ENCODE assay signal across 28 mouse cellular contexts in genomic region chr8:27909347-27909945, GRCm38 (mm10).
DNase-seq lines count a peak whose midpoint lies in the region; ATAC-seq lines count a peak whose summit lies in the region.
"Had no signal": no experiment of that assay in that cellular context is flagged by ENCODE, and none has a peak within 500 bp of the region (broad histone marks: within the 10 kb centered on the region; RNA-seq: fewer than 3 reads in every experiment).

No protein-coding gene starts in this region.

- no peaks in the 10 kb centered on the region for H3K27me3 ChIP-seq in limb, embryonic 12.5 days
- H3K27me3 ChIP-seq in forebrain, embryonic 11.5 days (ENCODE audit: control insufficient read depth, insufficient read depth, low read length) = no peaks in the 10 kb centered on the region
- H3K27me3 ChIP-seq: CH12.LX; embryonic facial prominence, embryonic 12.5 days; forebrain, embryonic 13.5 days; hindbrain, embryonic 15.5 days; midbrain, embryonic 12.5 days; stomach, embryonic 15.5 days had no signal

- H3K9ac ChIP-seq in limb, embryonic 12.5 days (replicated peaks) = no peak overlapping the region
- H3K9ac ChIP-seq in forebrain, embryonic 11.5 days (ENCODE audit: low read length) = no peak overlapping the region
- H3K9ac ChIP-seq: embryonic facial prominence, embryonic 12.5 days; forebrain, embryonic 13.5 days; hindbrain, embryonic 15.5 days; liver, postnatal 0 days; midbrain, embryonic 12.5 days; stomach, embryonic 15.5 days had no signal

- no peak overlapping the region for H3K4me2 ChIP-seq in limb, embryonic 12.5 days
- no peak overlapping the region for H3K4me2 ChIP-seq in forebrain, embryonic 11.5 days (ENCODE audit: low read depth, low read length, severe bottlenecking)
- H3K4me2 ChIP-seq: embryonic facial prominence, embryonic 12.5 days; forebrain, embryonic 13.5 days; heart, embryonic 11.5 days; hindbrain, embryonic 15.5 days; liver, embryonic 11.5 days; midbrain, embryonic 12.5 days; stomach, embryonic 15.5 days had no signal

- H3K27ac ChIP-seq in limb, embryonic 12.5 days = no peak overlapping the region; the same call in 1 of the 2 replicates
- H3K27ac ChIP-seq in forebrain, embryonic 11.5 days (ENCODE audit: low read depth, low read length) = no peak overlapping the region
- H3K27ac ChIP-seq: embryonic facial prominence, embryonic 12.5 days; forebrain, embryonic 13.5 days; hindbrain, embryonic 15.5 days; midbrain, embryonic 12.5 days; stomach, embryonic 15.5 days had no signal

- H3K9me3 ChIP-seq in limb, embryonic 12.5 days = no peaks in the 10 kb centered on the region
- no peaks in the 10 kb centered on the region for H3K9me3 ChIP-seq in forebrain, embryonic 11.5 days (ENCODE audit: control insufficient read depth, low read length)
- H3K9me3 ChIP-seq: embryonic facial prominence, embryonic 12.5 days; forebrain, embryonic 13.5 days; hindbrain, embryonic 15.5 days; midbrain, embryonic 12.5 days; stomach, embryonic 15.5 days had no signal

- peaks cover 5% of the 10 kb centered on the region for H3K4me1 ChIP-seq in limb, embryonic 12.5 days (replicated peaks)
- no peaks in the 10 kb centered on the region for H3K4me1 ChIP-seq in forebrain, embryonic 11.5 days (replicated peaks; ENCODE audit: control insufficient read depth, insufficient read depth, low read length)
- H3K4me1 ChIP-seq: forebrain, embryonic 13.5 days; hindbrain, embryonic 15.5 days; midbrain, embryonic 12.5 days; stomach, embryonic 15.5 days had no signal

- peak; percentile 40 for DNase-seq in testis, postnatal 10 days (ENCODE audit: low spot score)
- DNase-seq in testis, postnatal 14 days (ENCODE audit: low spot score) = no peak
- peak; percentile 25 for DNase-seq in embryo, embryonic 10.5 days (ENCODE audit: low spot score)
- no peak for DNase-seq in cerebellum, adult 9-11 months
- DNase-seq in forebrain, embryonic 11.5 days (ENCODE audit: low spot score) = no peak
- DNase-seq in c-Kit-positive CD71-positive TER-119-positive erythroid progenitor cells, embryonic 14.5 days (ENCODE audit: low spot score) = no peak
- DNase-seq: adrenal gland, postnatal 25 days; B cell, adult 2 months; cerebellum, adult 11-12 months; cerebellum, postnatal 25 days; gastrocnemius, postnatal 10 days; heart, adult 11 months; kidney, adult 2 months; kidney, postnatal 10 days; liver, postnatal 0 days; lung, postnatal 14 days; thymus, adult 2 months; thymus, postnatal 4 days had no signal

- 4% methylated on average over 2 of the region's 2 CpGs for WGBS in limb, embryonic 12.5 days
- whole genome bisulfite sequencing in forebrain, embryonic 11.5 days = 59% methylated on average over 2 of the region's 2 CpGs

- H3K36me3 ChIP-seq in limb, embryonic 12.5 days = no peaks in the 10 kb centered on the region
- no peaks in the 10 kb centered on the region for H3K36me3 ChIP-seq in forebrain, embryonic 11.5 days (ENCODE audit: control insufficient read depth, insufficient read depth, low read length)
- H3K36me3 ChIP-seq: embryonic facial prominence, embryonic 12.5 days; hindbrain, embryonic 15.5 days; midbrain, embryonic 12.5 days; stomach, embryonic 15.5 days had no signal

- ATAC-seq in limb, embryonic 12.5 days (ENCODE audit: insufficient number of reproducible peaks, insufficient read depth, low FRiP score, low TSS enrichment, low read depth) = peak; percentile 82
- ATAC-seq in forebrain, embryonic 11.5 days (replicated peaks; ENCODE audit: low FRiP score) = no peak
- ATAC-seq: forebrain, embryonic 13.5 days; liver, postnatal 0 days had no signal

- no peak overlapping the region for H3K4me3 ChIP-seq in limb, embryonic 12.5 days (replicated peaks)
- H3K4me3 ChIP-seq in forebrain, embryonic 11.5 days (ENCODE audit: low read depth, low read length) = no peak overlapping the region
- H3K4me3 ChIP-seq: embryonic facial prominence, embryonic 12.5 days; erythroblast, embryonic 14.5 days; forebrain, embryonic 13.5 days; hindbrain, embryonic 15.5 days; midbrain, embryonic 12.5 days; stomach, embryonic 15.5 days had no signal

Comparison
In these comparisons a context has a peak if more than half of its experiments do, and no peak if none do; other contexts are left out.
1. DNase-seq: peak in testis, postnatal 10 days (single experiment) and embryo, embryonic 10.5 days (single experiment); none in testis, postnatal 14 days (single experiment), cerebellum, adult 9-11 months (single experiment), forebrain, embryonic 11.5 days (single experiment) and c-Kit-positive CD71-positive TER-119-positive erythroid progenitor cells, embryonic 14.5 days (single experiment).